Mouse (Mus musculus) heart, postnatal 25 days (tissue): ENCODE results near the gene Mllt3. TPM values are rescaled to one million over a fixed set of nuclear protein-coding genes. Genes with fewer than 3 reads are reported as not detected.

Source experiments
- DNase-seq: peaks from one replicate; pipeline ENCODE4 v3.0.0; 2022; ENCODE audit warnings: low spot score
- intact Hi-C: fragments of 180-260 bp; cut with DNase I; formaldehyde crosslinking; loops from one replicate; pipeline ENCODE4 v1.15.1; 2025
- total RNA-seq, 2 experiments: library from RNA; stranded (reverse); gene quantifications; 2 replicates each; pipeline ENCODE4 v1.2.3; 2021

The Mllt3 gene
- total RNA-seq: 10 to 100 TPM; 11.7 to 12.2 TPM

- intact Hi-C loops: loop anchor here (5.0 kb wide), 1 partner anchor 246 kb away; no protein-coding TSS in a partner anchor
- peak; percentile 90 for DNase-seq
Observed at GRCm38 (mm10) chr4:88033216-88033653, at the start of gene Mllt3. Mllt3 (minus strand) TSS chr4:88033364.

- intact Hi-C loops: no loop called here
- DNase-seq: no peak
Observed at GRCm38 (mm10) chr4:88082381-88082780, 49.2 kb upstream of the Mllt3 start.

GRCm38 (mm10) chr4:88081885-88082284, 48.7 kb upstream of the Mllt3 start:
- DNase-seq: no peak
- intact Hi-C loops: no loop called here

GRCm38 (mm10) chr4:88081417-88081816, 48.3 kb upstream of the Mllt3 start:
- no peak for DNase-seq
- intact Hi-C loops: no loop called here

- no peak for DNase-seq
- intact Hi-C loops: no loop called here
Observed at GRCm38 (mm10) chr4:88078983-88079382, 45.8 kb upstream of the Mllt3 start.

- DNase-seq: no peak
- intact Hi-C loops: no loop called here
Observed at GRCm38 (mm10) chr4:88075388-88075787, 42.2 kb upstream of the Mllt3 start.

GRCm38 (mm10) chr4:88046280-88046679, 13.1 kb upstream of the Mllt3 start:
- no peak for DNase-seq

GRCm38 (mm10) chr4:88045151-88045550, 12.0 kb upstream of the Mllt3 start:
- DNase-seq: no peak
- intact Hi-C loops: no loop called here

More at GRCm38 (mm10) chr4:88046280-88046679, 13.1 kb upstream of the Mllt3 start:
- intact Hi-C loops: no loop called here

- intact Hi-C loops: loop anchor here (1.0 to 5.0 kb wide), 4 partner anchors 59 to 507 kb away; partner anchors contain the start of gene Focad
- DNase-seq: peak; percentile 6
Observed at GRCm38 (mm10) chr4:88035361-88035760, 2.2 kb upstream of the Mllt3 start.

- no peak for DNase-seq
Observed at GRCm38 (mm10) chr4:88034387-88035157, 1.4 kb upstream of the Mllt3 start.

GRCm38 (mm10) chr4:88033729-88034386, 694 bp upstream of the Mllt3 start:
- DNase-seq: no peak
- intact Hi-C loops: loop anchor here (2.0 to 5.0 kb wide), 2 partner anchors 61 to 247 kb away; partner anchors contain the start of gene Focad

More at GRCm38 (mm10) chr4:88034387-88035157, 1.4 kb upstream of the Mllt3 start:
- intact Hi-C loops: loop anchor here (1.0 to 5.0 kb wide), 5 partner anchors 60 to 508 kb away; partner anchors contain the start of gene Focad

- DNase-seq: peak; percentile 4
- intact Hi-C loops: loop anchor here (5.0 kb wide), 1 partner anchor 245 kb away; no protein-coding TSS in a partner anchor
Observed at GRCm38 (mm10) chr4:88032151-88033098, 739 bp downstream of the Mllt3 start.

GRCm38 (mm10) chr4:88031211-88032150, 1.7 kb downstream of the Mllt3 start:
- intact Hi-C loops: loop anchor here (5.0 kb wide), 1 partner anchor 244 kb away; no protein-coding TSS in a partner anchor
- no peak for DNase-seq

GRCm38 (mm10) chr4:88023567-88023966, 9.6 kb downstream of the Mllt3 start:
- no peak for DNase-seq
- intact Hi-C loops: loop anchor here (5.0 kb wide), 1 partner anchor 656 kb away; no protein-coding TSS in a partner anchor

GRCm38 (mm10) chr4:88022623-88023022, 10.5 kb downstream of the Mllt3 start:
- intact Hi-C loops: loop anchor here (5.0 kb wide), 1 partner anchor 655 kb away; no protein-coding TSS in a partner anchor
- DNase-seq: no peak

- intact Hi-C loops: loop anchor here (5.0 kb wide), 1 partner anchor 653 kb away; no protein-coding TSS in a partner anchor
- no peak for DNase-seq
Observed at GRCm38 (mm10) chr4:88020421-88020820, 12.7 kb downstream of the Mllt3 start.

GRCm38 (mm10) chr4:88019645-88020044, 13.5 kb downstream of the Mllt3 start:
- intact Hi-C loops: loop anchor here (5.0 to 10.0 kb wide), 2 partner anchors 95 to 652 kb away; no protein-coding TSS in a partner anchor
- no peak for DNase-seq
